Mouse (Mus musculus) left cerebral cortex, postnatal 36 days (tissue): ENCODE measurements around the gene Ephb2. TPM values are rescaled to one million over a fixed set of nuclear protein-coding genes. Genes with fewer than 3 reads are reported as not detected.

ENCODE experiments used
- DNase-seq, 2 experiments: peaks; one replicate each; pipeline ENCODE4 v3.0.0; 2021 to 2022; ENCODE audit warnings: low spot score in 2 of 2, mixed read lengths in 1 of 2
- intact Hi-C: fragments of 180-260 bp; cut with DNase I; formaldehyde crosslinking; loops from one replicate; pipeline ENCODE4 v1.15.1; 2025
- total RNA-seq, 2 experiments: library from RNA; stranded (reverse); gene quantifications; 2 replicates each; pipeline ENCODE4 v1.2.3; 2021

Ephb2 gene
- total RNA-seq, 2 experiments from 2014 or later, result 16.9 to 18.0 TPM

GRCm38 (mm10) chr4:136714530-136714929, 121.3 kb downstream of the Ephb2 start:
- DNase-seq, result no peak
- intact Hi-C loops, result no loop called here

GRCm38 (mm10) chr4:136713889-136714288, 121.9 kb downstream of the Ephb2 start:
- DNase-seq, result no peak
- intact Hi-C loops, result no loop called here

- intact Hi-C loops, result no loop called here
- DNase-seq, result no peak
Measured at GRCm38 (mm10) chr4:136713431-136713830, 122.4 kb downstream of the Ephb2 start.

- DNase-seq, result no peak
- intact Hi-C loops, result no loop called here
Measured at GRCm38 (mm10) chr4:136711985-136712768, 123.6 kb downstream of the Ephb2 start.

GRCm38 (mm10) chr4:136710345-136710744, 125.4 kb downstream of the Ephb2 start:
- intact Hi-C loops, result no loop called here
- DNase-seq, result no peak

- no peak for DNase-seq
- intact Hi-C loops, result no loop called here
Measured at GRCm38 (mm10) chr4:136708956-136709355, 126.8 kb downstream of the Ephb2 start.

GRCm38 (mm10) chr4:136706696-136707095, 129.1 kb downstream of the Ephb2 start:
- intact Hi-C loops, result no loop called here
- no peak for DNase-seq

- intact Hi-C loops, result no loop called here
- no peak for DNase-seq
Measured at GRCm38 (mm10) chr4:136705091-136705490, 130.7 kb downstream of the Ephb2 start.

- DNase-seq, result no peak
- intact Hi-C loops, result loop anchor here (5.0 kb wide), 1 partner anchor 38 kb away; no protein-coding TSS in a partner anchor
Measured at GRCm38 (mm10) chr4:136704551-136704950, 131.2 kb downstream of the Ephb2 start.

GRCm38 (mm10) chr4:136703351-136703750, 132.4 kb downstream of the Ephb2 start:
- intact Hi-C loops, result loop anchor here (5.0 kb wide), 1 partner anchor 39 kb away; no protein-coding TSS in a partner anchor
- DNase-seq, result no peak

GRCm38 (mm10) chr4:136702456-136702855, 133.3 kb downstream of the Ephb2 start:
- intact Hi-C loops, result loop anchor here (5.0 kb wide), 1 partner anchor 40 kb away; no protein-coding TSS in a partner anchor
- no peak for DNase-seq

GRCm38 (mm10) chr4:136701236-136701635, 134.6 kb downstream of the Ephb2 start:
- intact Hi-C loops, result loop anchor here (5.0 kb wide), 1 partner anchor 41 kb away; no protein-coding TSS in a partner anchor
- no peak for DNase-seq

GRCm38 (mm10) chr4:136699084-136699450, 136.7 kb downstream of the Ephb2 start:
- intact Hi-C loops, result no loop called here
- peak in 1 of 2 experiments; percentile 45 for DNase-seq

GRCm38 (mm10) chr4:136698404-136699083, 137.2 kb downstream of the Ephb2 start:
- DNase-seq, result no peak
- intact Hi-C loops, result no loop called here

GRCm38 (mm10) chr4:136697325-136697724, 138.5 kb downstream of the Ephb2 start:
- no peak for DNase-seq
- intact Hi-C loops, result no loop called here

GRCm38 (mm10) chr4:136696381-136696925, 139.3 kb downstream of the Ephb2 start:
- peak; percentile 44 for DNase-seq
- intact Hi-C loops, result no loop called here

GRCm38 (mm10) chr4:136695696-136696095, 140.1 kb downstream of the Ephb2 start:
- no peak for DNase-seq
- intact Hi-C loops, result no loop called here

- intact Hi-C loops, result no loop called here
- DNase-seq, result peak; percentile 56 to 70
Measured at GRCm38 (mm10) chr4:136690034-136690433, 145.8 kb downstream of the Ephb2 start.

GRCm38 (mm10) chr4:136688113-136688512, 147.7 kb downstream of the Ephb2 start:
- intact Hi-C loops, result no loop called here
- no peak for DNase-seq

GRCm38 (mm10) chr4:136685431-136685869, 150.3 kb downstream of the Ephb2 start:
- intact Hi-C loops, result no loop called here
- DNase-seq, result no peak
